Mouse (Mus musculus) hindbrain, embryonic 14.5 days (tissue): ENCODE data around the gene Rhbdd1. TPM values are rescaled to one million over a fixed set of nuclear protein-coding genes. Genes with fewer than 3 reads are reported as not detected.

Experiments used
- ATAC-seq: fragments of 200-750 bp; cut with Nextera tagmentation; 2 replicates; pipeline ENCODE4 v1.8.0; 2017; ENCODE audit warnings: moderate number of reproducible peaks, mild to moderate bottlenecking, moderate TSS enrichment, moderate library complexity; ENCODE audit not compliant: low FRiP score
- DNase-seq: peaks from one replicate; pipeline ENCODE4 v3.0.0-alpha.2; 2015; ENCODE audit warnings: low spot score
- H3K27ac ChIP-seq: fragments of 300-500 bp; sonication (generic); 2 replicates; pipeline ENCODE4 v1.5.1; 2014; ENCODE audit warnings: mild to moderate bottlenecking, moderate library complexity
- H3K27me3 ChIP-seq: fragments of 300-500 bp; sonication (generic); 2 replicates; pipeline ENCODE4 v1.6.1; 2014; ENCODE audit warnings: mild to moderate bottlenecking, low read length, mixed read lengths; ENCODE audit not compliant: control insufficient read depth, insufficient read depth
- H3K36me3 ChIP-seq: fragments of 300-500 bp; sonication (generic); replicated peaks from 2 replicates; pipeline ENCODE4 v1.6.1; 2014; ENCODE audit not compliant: control insufficient read depth, insufficient read depth
- H3K4me1 ChIP-seq: fragments of 300-500 bp; sonication (generic); replicated peaks from 2 replicates; pipeline ENCODE4 v1.6.1; 2014; ENCODE audit warnings: antibody characterized with exemption, low read length, mixed read lengths; ENCODE audit not compliant: control insufficient read depth, insufficient read depth
- H3K4me2 ChIP-seq: fragments of 300-500 bp; sonication (generic); replicated peaks from 2 replicates; pipeline ENCODE4 v1.6.1; 2014; ENCODE audit warnings: mild to moderate bottlenecking, moderate library complexity
- H3K4me3 ChIP-seq: fragments of 300-500 bp; sonication (generic); replicated peaks from 2 replicates; pipeline ENCODE4 v1.5.1; 2014; ENCODE audit warnings: mild to moderate bottlenecking, low read length
- H3K9ac ChIP-seq: fragments of 300-500 bp; sonication (generic); 2 replicates; pipeline ENCODE4 v1.6.1; 2014
- H3K9me3 ChIP-seq: fragments of 300-500 bp; sonication (generic); 2 replicates; pipeline ENCODE4 v1.6.1; 2016; ENCODE audit warnings: low read length; ENCODE audit not compliant: control insufficient read depth
- WGBS: fragments of 180-500 bp; shearing (Covaris S2); extraction: QIAGEN DNeasy Blood & Tissue Kit; methylation state at CpG from one replicate; pipeline ENCODE4 v1.1.7; 2014; 5-methylcytosine and 5-hydroxymethylcytosine counted together
- polyA plus RNA-seq: library from polyadenylated mRNA; unstranded; fragments of >200 nt; fragmentation: Nextera tagmentation; extraction: Ambion mirVana; gene quantifications from 2 replicates; pipeline ENCODE4 v1.2.1, GENCODE M21; 2014

Rhbdd1 gene
- polyA plus RNA-seq, 1 experiment from 2014 or later: 3.1 TPM

DNA sequence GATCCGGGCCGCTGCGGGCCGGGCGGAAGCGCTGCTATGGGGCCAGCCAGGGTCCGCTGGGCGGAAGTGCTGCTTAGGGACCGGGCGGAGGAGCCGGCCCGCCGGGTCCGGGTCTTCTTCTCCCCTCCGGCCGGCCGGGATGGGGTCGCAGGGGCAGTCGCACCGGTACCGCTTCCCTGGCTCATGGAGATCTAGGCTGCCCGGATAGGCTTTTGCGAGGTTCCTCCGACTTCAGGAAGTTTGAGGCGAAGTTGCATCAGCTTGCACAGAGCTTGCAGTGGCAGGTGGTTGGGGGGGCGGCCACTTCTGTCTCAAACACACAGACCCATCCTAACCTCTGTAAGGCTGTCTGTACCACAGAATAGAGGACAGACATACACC lies 484 bp downstream of the Rhbdd1 start:
- ATAC-seq (no peak), DNase-seq (no peak)
- no peaks in the 10 kb centered on the region for H3K9me3 ChIP-seq
- no peaks in the 10 kb centered on the region for H3K27me3 ChIP-seq
- peak overlapping the region; percentile 71 for H3K4me2 ChIP-seq
- H3K4me1 ChIP-seq: peaks cover 24% of the 10 kb centered on the region
- under 1% methylated on average over 21 of the region's 26 CpGs for WGBS
- H3K27ac ChIP-seq: peak overlapping the region; percentile 94
- H3K4me3 ChIP-seq: peak overlapping the region; percentile 73
- no peaks in the 10 kb centered on the region for H3K36me3 ChIP-seq
- H3K9ac ChIP-seq: peak overlapping the region; percentile 83

GRCm38 (mm10) chr1:82320456-82320855 lies 4.2 kb downstream of the Rhbdd1 start:
- DNase-seq: peak; percentile 58
- Histone ChIP-seq H3K4me1 (peaks cover 41% of the 10 kb centered on the region), H3K9me3 (no peaks in the 10 kb centered on the region), H3K36me3 (no peaks in the 10 kb centered on the region), H3K4me2 (peak overlapping the region; percentile 37), H3K9ac (peak overlapping the region; percentile 13; the same call in 1 of the 2 replicates), H3K27ac (peak overlapping the region; percentile 73), H3K4me3 (peak overlapping the region; percentile 7; the same call in 1 of the 2 replicates), H3K27me3 (no peaks in the 10 kb centered on the region)
- ATAC-seq: no peak
- 29% methylated on average over 6 of the region's 6 CpGs for WGBS

GRCm38 (mm10) chr1:82320864-82321263 lies 4.6 kb downstream of the Rhbdd1 start:
- peak overlapping the region; percentile 73 for H3K27ac ChIP-seq
- no peak for DNase-seq
- peaks cover 41% of the 10 kb centered on the region for H3K4me1 ChIP-seq
- 40% methylated on average over 10 of the region's 10 CpGs for WGBS
- ATAC-seq: no peak
- peak overlapping the region; percentile 7; the same call in 1 of the 2 replicates for H3K4me3 ChIP-seq
- peak overlapping the region; percentile 13; the same call in 1 of the 2 replicates for H3K9ac ChIP-seq
- H3K27me3 ChIP-seq: no peaks in the 10 kb centered on the region
- no peaks in the 10 kb centered on the region for H3K9me3 ChIP-seq
- peak overlapping the region; percentile 37 for H3K4me2 ChIP-seq
- H3K36me3 ChIP-seq: no peaks in the 10 kb centered on the region

- Histone ChIP-seq H3K27ac (no peak overlapping the region), H3K27me3 (no peaks in the 10 kb centered on the region), H3K9ac (no peak overlapping the region), H3K4me2 (no peak overlapping the region), H3K9me3 (no peaks in the 10 kb centered on the region), H3K4me1 (peaks cover 41% of the 10 kb centered on the region), H3K4me3 (no peak overlapping the region), H3K36me3 (no peaks in the 10 kb centered on the region)
- WGBS: 73% methylated on average over 1 of the region's 1 CpGs
- DNase-seq: no peak
- ATAC-seq: no peak
These were observed 5.2 kb downstream of the Rhbdd1 start for GRCm38 (mm10) chr1:82321441-82321840.

GRCm38 (mm10) chr1:82324131-82324785 lies 8.0 kb downstream of the Rhbdd1 start:
- Histone ChIP-seq H3K9me3 (no peaks in the 10 kb centered on the region), H3K27ac (peak overlapping the region; percentile 9; the same call in 1 of the 2 replicates), H3K4me2 (no peak overlapping the region), H3K4me1 (peaks cover 35% of the 10 kb centered on the region), H3K36me3 (no peaks in the 10 kb centered on the region), H3K27me3 (no peaks in the 10 kb centered on the region), H3K4me3 (no peak overlapping the region), H3K9ac (no peak overlapping the region)
- DNase-seq (peak; percentile 40), ATAC-seq (no peak)
- 10% methylated on average over 4 of the region's 4 CpGs for WGBS

DNA sequence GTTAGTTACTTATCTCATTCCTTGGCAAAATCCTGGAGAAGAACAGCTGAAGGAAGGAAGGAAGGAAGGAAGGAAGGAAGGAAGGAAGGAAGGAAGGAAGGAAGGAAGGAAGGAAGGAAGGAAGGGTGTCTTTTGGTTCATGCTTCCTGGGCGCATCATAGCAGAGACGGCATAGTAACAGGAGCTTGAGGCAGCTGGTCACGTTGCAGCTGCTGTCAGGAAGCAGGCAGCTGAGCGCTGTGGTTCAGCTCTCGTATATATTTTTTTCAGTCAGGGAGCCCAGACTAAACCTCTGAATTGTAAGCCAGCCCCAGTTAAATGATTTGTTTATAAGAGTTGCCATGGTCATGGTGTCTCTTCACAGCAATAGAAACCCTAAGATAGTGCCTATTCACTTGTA lies 9.9 kb downstream of the Rhbdd1 start:
- DNase-seq (no peak), ATAC-seq (no peak)
- no peak overlapping the region for H3K27ac ChIP-seq
- H3K9me3 ChIP-seq: no peaks in the 10 kb centered on the region
- no peak overlapping the region for H3K4me2 ChIP-seq
- H3K4me1 ChIP-seq: peaks cover 29% of the 10 kb centered on the region
- no peaks in the 10 kb centered on the region for H3K27me3 ChIP-seq
- no peak overlapping the region for H3K4me3 ChIP-seq
- H3K36me3 ChIP-seq: no peaks in the 10 kb centered on the region
- 81% methylated on average over 5 of the region's 5 CpGs for WGBS
- no peak overlapping the region for H3K9ac ChIP-seq

DNA sequence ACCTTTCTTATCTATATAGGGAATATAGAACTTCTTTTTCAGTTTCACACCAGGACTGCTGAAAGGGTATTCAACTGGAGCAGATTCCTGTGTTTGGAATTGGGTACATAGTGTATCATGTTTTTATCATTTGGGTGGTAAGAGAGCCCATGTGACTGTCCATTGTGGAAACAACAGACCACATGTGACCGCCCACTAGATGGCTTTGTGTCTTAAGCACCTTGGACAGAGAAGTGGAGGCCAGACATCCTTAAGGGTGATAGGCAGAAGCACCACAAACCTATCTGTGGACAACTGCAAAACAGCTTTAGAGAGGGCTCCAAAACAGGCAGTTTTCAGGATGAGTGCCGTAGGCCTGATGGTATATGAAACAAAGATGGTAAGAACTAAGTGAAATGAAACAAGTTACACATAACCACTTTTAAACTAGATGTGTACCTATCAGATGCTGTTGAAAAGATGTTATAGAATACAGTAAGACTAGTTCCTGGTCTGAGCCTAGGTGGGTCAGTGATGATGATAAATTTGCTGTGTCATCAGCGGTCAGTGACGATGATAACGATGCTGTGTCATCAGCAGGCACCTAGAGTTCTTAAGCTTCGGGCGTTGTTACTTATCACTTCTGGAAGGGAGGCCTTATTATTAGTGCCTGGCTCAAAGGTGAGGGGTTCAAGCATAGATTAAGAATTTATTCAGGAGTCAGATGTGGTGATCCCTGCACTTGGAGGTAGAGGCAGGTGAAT lies 12.0 kb downstream of the Rhbdd1 start:
- Histone ChIP-seq H3K4me2 (no peak overlapping the region), H3K4me3 (no peak overlapping the region), H3K36me3 (no peaks in the 10 kb centered on the region), H3K9ac (no peak overlapping the region), H3K9me3 (no peaks in the 10 kb centered on the region), H3K4me1 (peaks cover 21% of the 10 kb centered on the region; the same call in 1 of the 2 replicates), H3K27me3 (no peaks in the 10 kb centered on the region), H3K27ac (no peak overlapping the region)
- 92% methylated on average over 7 of the region's 7 CpGs for WGBS
- DNase-seq (no peak), ATAC-seq (no peak)

GRCm38 (mm10) chr1:82329237-82329953 lies 13.1 kb downstream of the Rhbdd1 start:
- H3K9me3 ChIP-seq: no peaks in the 10 kb centered on the region
- DNase-seq (peak; percentile 32), ATAC-seq (peak; percentile 32; the same call in 1 of the 2 replicates)
- H3K36me3 ChIP-seq: no peaks in the 10 kb centered on the region
- 0 out of 2 replicates have a peak, but pooled peaks cover 10% of the 10 kb centered on the region for H3K4me1 ChIP-seq
- no peak overlapping the region for H3K27ac ChIP-seq
- 37% methylated on average over 4 of the region's 4 CpGs for WGBS
- H3K4me3 ChIP-seq: no peak overlapping the region
- H3K9ac ChIP-seq: no peak overlapping the region
- no peaks in the 10 kb centered on the region for H3K27me3 ChIP-seq
- no peak overlapping the region for H3K4me2 ChIP-seq

GRCm38 (mm10) chr1:82329954-82330247 lies 13.6 kb downstream of the Rhbdd1 start:
- Histone ChIP-seq H3K27ac (no peak overlapping the region), H3K36me3 (no peaks in the 10 kb centered on the region), H3K27me3 (no peaks in the 10 kb centered on the region), H3K4me1 (0 out of 2 replicates have a peak, but pooled peaks cover 6% of the 10 kb centered on the region), H3K4me2 (no peak overlapping the region), H3K4me3 (no peak overlapping the region), H3K9me3 (no peaks in the 10 kb centered on the region), H3K9ac (no peak overlapping the region)
- ATAC-seq (0 out of 2 replicates have a peak, but pooled peaks have one; percentile 44), DNase-seq (no peak)
